8 mouse cellular contexts compared by ENCODE assay signal in the genomic region with DNA sequence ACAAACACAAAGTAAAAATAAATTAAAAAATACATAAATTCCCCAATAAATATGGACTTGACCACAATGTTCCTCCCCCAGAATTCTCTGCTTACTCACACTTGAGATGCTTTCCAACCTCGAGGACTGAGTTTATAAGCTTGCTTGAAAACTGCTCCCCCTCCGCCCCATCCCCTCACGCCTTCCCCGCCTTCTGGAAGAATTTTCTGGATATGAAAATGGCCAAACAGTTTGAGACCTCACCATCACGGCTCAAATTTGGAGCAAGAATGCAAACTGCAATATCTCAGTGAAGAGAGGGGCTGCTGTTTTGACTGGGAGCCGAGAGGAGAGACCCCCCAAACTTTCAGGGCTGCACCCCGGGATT. TPM values are rescaled to one million over a fixed set of nuclear protein-coding genes. Genes with fewer than 3 reads are reported as not detected.
A peak's percentile ranks its signal among the peaks of the same experiment; 100 is the strongest.
DNase-seq lines count a peak whose midpoint lies in the region; ATAC-seq and TF ChIP-seq lines count a peak whose summit lies in the region.

No protein-coding gene starts in this region.

- no peak for TF ChIP-seq POLR2A in ES-Bruce4 (IDR thresholded peaks at IDR 0.05; ENCODE audit: insufficient read depth, low read length)

- no peak for TF ChIP-seq EP300 in ES-Bruce4 (IDR thresholded peaks at IDR 0.05; ENCODE audit: insufficient read depth, low read depth, low read length)
- no peak for TF ChIP-seq EP300 in liver, embryonic 14.5 days (IDR thresholded peaks at IDR 0.05; ENCODE audit: low read depth)

- 1% methylated on average over 7 of the region's 7 CpGs for WGBS in heart, embryonic 10.5 days
- 2% methylated on average over 7 of the region's 7 CpGs for WGBS in forebrain, embryonic 13.5 days
- whole genome bisulfite sequencing in liver, embryonic 14.5 days (ENCODE audit: insufficient replicate concordance): 1% methylated on average over 7 of the region's 7 CpGs

- no peaks in the 10 kb centered on the region for H3K9me3 ChIP-seq in heart, embryonic 10.5 days
- H3K9me3 ChIP-seq in ES-Bruce4 (replicated peaks; ENCODE audit: control insufficient read depth, insufficient read depth, low read length, poor library complexity, severe bottlenecking): no peaks in the 10 kb centered on the region
- no peaks in the 10 kb centered on the region for H3K9me3 ChIP-seq in forebrain, embryonic 13.5 days (replicated peaks)
- H3K9me3 ChIP-seq in liver, embryonic 14.5 days (ENCODE audit: control insufficient read depth, low read length): no peaks in the 10 kb centered on the region

- peaks cover 13% of the 10 kb centered on the region for H3K4me1 ChIP-seq in heart, embryonic 10.5 days
- no peaks in the 10 kb centered on the region for H3K4me1 ChIP-seq in ES-Bruce4 (ENCODE audit: control insufficient read depth, insufficient read depth, low read length)
- H3K4me1 ChIP-seq in forebrain, embryonic 13.5 days: peaks cover 9% of the 10 kb centered on the region
- H3K4me1 ChIP-seq in liver, embryonic 14.5 days (replicated peaks; ENCODE audit: control insufficient read depth in 2 of 2, insufficient read depth in 2 of 2, low read length in 1 of 2): peaks cover 7 to 28% of the 10 kb centered on the region in 2 experiments

- no peak for DNase-seq in heart, embryonic 10.5 days (ENCODE audit: low spot score)
- DNase-seq in heart, adult 9 months (ENCODE audit: low spot score in 2 of 2): no peak
- no peak for DNase-seq in liver, embryonic 14.5 days (ENCODE audit: low read depth in 3 of 3, low spot score in 3 of 3)
- DNase-seq in ovary, postnatal 14 days (ENCODE audit: low spot score): no peak

- peak overlapping the region; percentile 82 for H3K4me3 ChIP-seq in heart, embryonic 10.5 days
- H3K4me3 ChIP-seq in ES-Bruce4 (ENCODE audit: low read depth, low read length): peak overlapping the region; percentile 56
- peak overlapping the region; percentile 56 for H3K4me3 ChIP-seq in forebrain, embryonic 13.5 days
- peak overlapping the region; percentile 74 to 91 for H3K4me3 ChIP-seq in liver, embryonic 14.5 days (ENCODE audit: insufficient read depth in 1 of 2, low read depth in 2 of 2, low read length in 2 of 2)

- TF ChIP-seq CTCF in ES-Bruce4 (IDR thresholded peaks at IDR 0.05; ENCODE audit: low read depth, low read length): no peak
- TF ChIP-seq CTCF in liver, embryonic 14.5 days (IDR thresholded peaks at IDR 0.05; ENCODE audit: low read depth): no peak

- H3K27me3 ChIP-seq in heart, embryonic 10.5 days (ENCODE audit: insufficient read depth, poor library complexity, severe bottlenecking): no peaks in the 10 kb centered on the region
- H3K27me3 ChIP-seq in ES-Bruce4 (ENCODE audit: control insufficient read depth, insufficient read depth, low read length, poor library complexity, severe bottlenecking): no peaks in the 10 kb centered on the region
- H3K27me3 ChIP-seq in forebrain, embryonic 13.5 days: no peaks in the 10 kb centered on the region
- H3K27me3 ChIP-seq in liver, embryonic 14.5 days (ENCODE audit: control insufficient read depth, insufficient read depth, low read length): peaks cover 7% of the 10 kb centered on the region; the same call in 1 of the 2 replicates

- H3K9ac ChIP-seq in ES-Bruce4 (ENCODE audit: low read depth, poor library complexity, severe bottlenecking): peak overlapping the region; percentile 59
- H3K9ac ChIP-seq in forebrain, embryonic 13.5 days: peak overlapping the region; percentile 59
- H3K9ac ChIP-seq in liver, embryonic 14.5 days (replicated peaks): peak overlapping the region; percentile 86

- peak overlapping the region; percentile 70 for H3K4me2 ChIP-seq in forebrain, embryonic 13.5 days
- peak overlapping the region; percentile 96 for H3K4me2 ChIP-seq in liver, embryonic 14.5 days (ENCODE audit: low read depth)

- no peak for ATAC-seq in forebrain, embryonic 13.5 days
- ATAC-seq in liver, embryonic 14.5 days (ENCODE audit: insufficient read depth): no peak
- ATAC-seq in erythroid progenitor cell, adult 5-6 weeks (replicated peaks; ENCODE audit: low FRiP score, poor library complexity, severe bottlenecking): no peak
- no peak for ATAC-seq in megakaryocyte progenitor cell, adult 5-6 weeks (replicated peaks; ENCODE audit: poor library complexity)

- H3K36me3 ChIP-seq in heart, embryonic 10.5 days: no peaks in the 10 kb centered on the region
- H3K36me3 ChIP-seq in ES-Bruce4 (ENCODE audit: control insufficient read depth, insufficient read depth, low read length, poor library complexity, severe bottlenecking): no peaks in the 10 kb centered on the region
- H3K36me3 ChIP-seq in forebrain, embryonic 13.5 days (ENCODE audit: poor library complexity, severe bottlenecking): no peaks in the 10 kb centered on the region
- H3K36me3 ChIP-seq in liver, embryonic 14.5 days (replicated peaks; ENCODE audit: control insufficient read depth, insufficient read depth, low read depth): no peaks in the 10 kb centered on the region

- peak overlapping the region; percentile 92 for H3K27ac ChIP-seq in heart, embryonic 10.5 days
- H3K27ac ChIP-seq in ES-Bruce4 (ENCODE audit: insufficient read depth, low read length): peak overlapping the region; percentile 78; the same call in 1 of the 2 replicates
- peak overlapping the region; percentile 84 for H3K27ac ChIP-seq in forebrain, embryonic 13.5 days
- H3K27ac ChIP-seq in liver, embryonic 14.5 days: peak overlapping the region; percentile 81

RNA-seq across cellular contexts. Expression of gene Ubc, which starts 14.5 kb away (rescaled TPM):
- polyA plus RNA-seq in heart, embryonic 10.5 days (2016; fragmentation: Nextera tagmentation; extraction: Ambion mirVana): 921 and 966 TPM in 2 replicates
- polyA plus RNA-seq in ES-Bruce4 (2011; ENCODE audit: insufficient read depth, insufficient read length, low read depth, missing spikeins): 329 and 334 TPM in 2 replicates
- polyA plus RNA-seq in forebrain, embryonic 13.5 days (2015; fragmentation: Nextera tagmentation; extraction: Ambion mirVana): 1,082 and 1,216 TPM in 2 replicates
- polyA plus RNA-seq in liver, embryonic 14.5 days (2012; rRNA removed): 155 and 221 TPM in 2 replicates
- 313 and 374 TPM in 2 replicates for polyA plus RNA-seq in liver, embryonic 14.5 days (2014; fragmentation: Nextera tagmentation; extraction: Ambion mirVana)
- total RNA-seq in erythroid progenitor cell, adult 5-6 weeks (2015; ENCODE audit: low replicate concordance): 158 and 186 TPM in 2 replicates
- total RNA-seq in erythroid progenitor cell, adult 5-6 weeks (2017; ENCODE audit: low replicate concordance): 215 and 222 TPM in 2 replicates
- 172 and 201 TPM in 2 replicates for total RNA-seq in megakaryocyte progenitor cell, adult 5-6 weeks (2015)
- 204 and 293 TPM in 2 replicates for total RNA-seq in megakaryocyte progenitor cell, adult 5-6 weeks (2017)

RNA-seq across cellular contexts. Expression of gene Gm10382, which starts 15.4 kb away (rescaled TPM):
- polyA plus RNA-seq in heart, embryonic 10.5 days (2016; fragmentation: Nextera tagmentation; extraction: Ambion mirVana): 0.34 and 0.67 TPM in 2 replicates
- polyA plus RNA-seq in ES-Bruce4 (2011; ENCODE audit: insufficient read depth, insufficient read length, low read depth, missing spikeins): not detected in 2 replicates
- 0.27 and 0.38 TPM in 2 replicates for polyA plus RNA-seq in forebrain, embryonic 13.5 days (2015; fragmentation: Nextera tagmentation; extraction: Ambion mirVana)
- 0.05 and 0.10 TPM in 2 replicates for polyA plus RNA-seq in liver, embryonic 14.5 days (2012; rRNA removed)
- polyA plus RNA-seq in liver, embryonic 14.5 days (2014; fragmentation: Nextera tagmentation; extraction: Ambion mirVana): not detected in 2 replicates
- not detected in 2 replicates for total RNA-seq in erythroid progenitor cell, adult 5-6 weeks (2015; ENCODE audit: low replicate concordance)
- not detected in 2 replicates for total RNA-seq in erythroid progenitor cell, adult 5-6 weeks (2017; ENCODE audit: low replicate concordance)
- not detected in 2 replicates for total RNA-seq in megakaryocyte progenitor cell, adult 5-6 weeks (2015)
- total RNA-seq in megakaryocyte progenitor cell, adult 5-6 weeks (2017): 0.91 and 1.3 TPM in 2 replicates

RNA-seq across cellular contexts. Expression of gene Dhx37, which starts 29.4 kb away (rescaled TPM):
- polyA plus RNA-seq in heart, embryonic 10.5 days (2016; fragmentation: Nextera tagmentation; extraction: Ambion mirVana): 15.9 and 18.7 TPM in 2 replicates
- 35.2 and 42.3 TPM in 2 replicates for polyA plus RNA-seq in ES-Bruce4 (2011; ENCODE audit: insufficient read depth, insufficient read length, low read depth, missing spikeins)
- 10.2 and 12.3 TPM in 2 replicates for polyA plus RNA-seq in forebrain, embryonic 13.5 days (2015; fragmentation: Nextera tagmentation; extraction: Ambion mirVana)
- polyA plus RNA-seq in liver, embryonic 14.5 days (2012; rRNA removed): 5.5 and 8.1 TPM in 2 replicates
- 2.0 and 2.2 TPM in 2 replicates for polyA plus RNA-seq in liver, embryonic 14.5 days (2014; fragmentation: Nextera tagmentation; extraction: Ambion mirVana)
- 3.2 and 5.0 TPM in 2 replicates for total RNA-seq in erythroid progenitor cell, adult 5-6 weeks (2015; ENCODE audit: low replicate concordance)
- total RNA-seq in erythroid progenitor cell, adult 5-6 weeks (2017; ENCODE audit: low replicate concordance): 3.6 and 15.9 TPM in 2 replicates
- total RNA-seq in megakaryocyte progenitor cell, adult 5-6 weeks (2015): 18.9 and 20.0 TPM in 2 replicates
- total RNA-seq in megakaryocyte progenitor cell, adult 5-6 weeks (2017): 47.9 and 56.5 TPM in 2 replicates

RNA-seq across cellular contexts. Expression of gene Bri3bp, which starts 36.8 kb away (rescaled TPM):
- 45.6 and 52.9 TPM in 2 replicates for polyA plus RNA-seq in heart, embryonic 10.5 days (2016; fragmentation: Nextera tagmentation; extraction: Ambion mirVana)
- 43.8 and 45.8 TPM in 2 replicates for polyA plus RNA-seq in ES-Bruce4 (2011; ENCODE audit: insufficient read depth, insufficient read length, low read depth, missing spikeins)
- polyA plus RNA-seq in forebrain, embryonic 13.5 days (2015; fragmentation: Nextera tagmentation; extraction: Ambion mirVana): 33.6 and 37.6 TPM in 2 replicates
- polyA plus RNA-seq in liver, embryonic 14.5 days (2012; rRNA removed): 3.7 and 4.9 TPM in 2 replicates
- 16.4 and 21.1 TPM in 2 replicates for polyA plus RNA-seq in liver, embryonic 14.5 days (2014; fragmentation: Nextera tagmentation; extraction: Ambion mirVana)
- total RNA-seq in erythroid progenitor cell, adult 5-6 weeks (2015; ENCODE audit: low replicate concordance): 5.4 and 10.5 TPM in 2 replicates
- 2.0 and 2.4 TPM in 2 replicates for total RNA-seq in erythroid progenitor cell, adult 5-6 weeks (2017; ENCODE audit: low replicate concordance)
- total RNA-seq in megakaryocyte progenitor cell, adult 5-6 weeks (2015): 53.2 and 60.7 TPM in 2 replicates
- total RNA-seq in megakaryocyte progenitor cell, adult 5-6 weeks (2017): 27.7 and 31.0 TPM in 2 replicates
